Mouse (Mus musculus) liver, adult 2 months (tissue): Measurements from ENCODE around the gene Il1r1. TPM values are rescaled to one million over a fixed set of nuclear protein-coding genes. Genes with fewer than 3 reads are reported as not detected.
"Not testable (repeated sequence)": the region's sequence is repeated elsewhere in the genome, so short reads cannot be mapped to it uniquely, and the experiment has no call there.

ENCODE experiments used
- DNase-seq: peaks from one replicate; pipeline ENCODE4 v3.0.0-alpha.2; 2011; ENCODE audit warnings: low read depth, low spot score; ENCODE audit errors: extremely low read depth
- H3K27ac ChIP-seq: fragments of 200-500 bp; replicated peaks from 2 replicates; pipeline ENCODE4 v1.5.1; 2012; ENCODE audit warnings: low read depth, mild to moderate bottlenecking, control low read depth, inconsistent platforms, low read length; ENCODE audit not compliant: insufficient read depth
- H3K27me3 ChIP-seq: fragments of 200-500 bp; 2 replicates; pipeline ENCODE4 v1.6.1; 2012; ENCODE audit warnings: mild to moderate bottlenecking, moderate library complexity, low read length, inconsistent platforms; ENCODE audit not compliant: control insufficient read depth, insufficient read depth
- H3K36me3 ChIP-seq: fragments of 200-500 bp; 2 replicates; pipeline ENCODE4 v1.6.1; 2012; ENCODE audit warnings: low read length, inconsistent platforms; ENCODE audit not compliant: control insufficient read depth, insufficient read depth
- H3K4me1 ChIP-seq: fragments of 200-500 bp; 2 replicates; pipeline ENCODE4 v1.6.1; 2011; ENCODE audit warnings: low read length; ENCODE audit not compliant: control insufficient read depth, insufficient read depth
- H3K4me3 ChIP-seq: fragments of 200-500 bp; 2 replicates; pipeline ENCODE4 v1.5.1; 2011; ENCODE audit warnings: low read depth, mild to moderate bottlenecking, control low read depth, low read length, moderate library complexity; ENCODE audit not compliant: insufficient read depth
- H3K79me2 ChIP-seq: fragments of 200-500 bp; 2 replicates; pipeline ENCODE4 v1.6.1; 2012; ENCODE audit warnings: inconsistent platforms, mild to moderate bottlenecking, low read length, moderate library complexity; ENCODE audit not compliant: control insufficient read depth, insufficient read depth
- H3K9ac ChIP-seq: fragments of 200-500 bp; 2 replicates; pipeline ENCODE4 v1.6.1; 2012; ENCODE audit warnings: low read depth, mild to moderate bottlenecking, control low read depth, inconsistent platforms, low read length
- CTCF ChIP-seq: fragments of 200-500 bp; IDR thresholded peaks from 2 replicates; pipeline ENCODE4 v1.5.1; 2011; ENCODE audit warnings: low read depth, low read length, control low read depth
- POLR2A ChIP-seq: fragments of 200-500 bp; IDR thresholded peaks from 2 replicates; pipeline ENCODE4 v1.6.1; 2011; ENCODE audit warnings: low read length, control low read depth; ENCODE audit not compliant: insufficient read depth; ENCODE audit errors: extremely low read depth
- WGBS: fragments of 180-500 bp; shearing (Covaris S2); methylation state at CpG from one replicate; pipeline ENCODE4 v1.1.7; 2018; 5-methylcytosine and 5-hydroxymethylcytosine counted together
- polyA plus RNA-seq: library from polyadenylated mRNA; depleted of rRNA; stranded (reverse); fragments of >200 nt; gene quantifications from 2 replicates; pipeline ENCODE4 v1.2.3, GENCODE M21; 2012
- total RNA-seq: library from RNA; depleted of rRNA; stranded (reverse); fragments of >200 nt; gene quantifications from 2 replicates; pipeline ENCODE4 v1.2.3, GENCODE M21; 2014

Gene Il1r1
- total and polyA plus RNA-seq, 2 experiments, result 5.5 to 16.0 TPM

DNA sequence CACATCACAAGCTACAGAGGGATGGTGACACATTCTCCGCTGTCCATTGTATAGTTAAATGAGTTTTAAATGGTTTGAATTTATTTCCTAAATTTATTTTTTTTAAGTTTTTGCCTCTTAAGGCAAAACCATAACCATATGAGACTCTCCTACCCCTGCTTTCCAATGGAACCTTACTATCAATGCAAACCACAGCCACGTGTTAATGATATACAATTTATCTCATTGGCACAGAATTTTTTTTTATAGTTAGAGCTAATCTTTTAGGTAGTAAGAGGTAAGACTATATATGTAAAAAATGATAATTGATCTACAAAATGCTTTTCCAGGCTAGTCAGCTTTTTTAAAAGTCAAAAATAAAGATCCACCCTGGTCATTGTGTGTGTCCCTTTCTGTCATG, 73.2 kb downstream of the Il1r1 start:
- TF ChIP-seq POLR2A, result no peak
- TF ChIP-seq CTCF, result no peak
- H3K27ac ChIP-seq, result no peak overlapping the region
- no peak overlapping the region for H3K9ac ChIP-seq
- no peaks in the 10 kb centered on the region for H3K79me2 ChIP-seq
- no peak overlapping the region for H3K4me3 ChIP-seq
- 98% methylated on average over 2 of the region's 2 CpGs for WGBS
- no peaks in the 10 kb centered on the region for H3K4me1 ChIP-seq
- no peaks in the 10 kb centered on the region for H3K27me3 ChIP-seq
- H3K36me3 ChIP-seq, result peaks cover 71% of the 10 kb centered on the region
- no peak for DNase-seq

DNA sequence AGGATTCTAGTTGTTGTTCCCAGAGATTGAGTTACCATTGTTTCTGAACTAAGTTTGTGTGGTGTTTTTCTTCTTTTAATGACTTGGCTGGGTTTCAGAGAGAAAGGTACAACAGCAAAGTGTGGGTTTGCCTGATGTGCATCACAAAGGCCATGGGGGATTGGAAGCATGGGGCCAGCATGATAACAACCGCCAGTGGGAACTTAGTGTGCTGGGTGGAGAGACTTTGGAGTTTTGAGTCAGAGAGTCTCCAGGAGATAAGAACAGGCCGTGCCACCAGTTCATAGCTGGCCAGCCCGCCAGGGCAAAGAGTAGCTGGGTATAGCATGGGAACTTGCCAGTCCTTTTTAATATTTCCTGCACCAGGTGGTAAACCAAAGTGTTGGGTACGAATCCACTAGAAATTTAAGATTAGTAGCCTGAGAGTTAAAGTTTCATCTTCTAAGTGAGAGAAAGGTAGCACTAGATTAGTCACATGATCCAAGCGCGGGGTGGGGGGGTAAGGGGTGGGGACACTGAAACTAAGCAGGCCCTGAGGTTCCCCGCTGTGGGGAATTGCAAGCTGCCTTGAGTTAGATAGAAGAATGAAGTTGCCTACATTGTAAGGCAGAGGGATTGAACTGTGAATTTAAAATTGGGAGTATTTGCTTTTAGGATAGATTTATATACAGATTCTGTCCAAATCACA, 78.4 kb downstream of the Il1r1 start:
- TF ChIP-seq CTCF (no peak), POLR2A (no peak)
- Histone ChIP-seq H3K4me3 (no peak overlapping the region), H3K27ac (no peak overlapping the region), H3K27me3 (no peaks in the 10 kb centered on the region), H3K79me2 (no peaks in the 10 kb centered on the region), H3K36me3 (peaks cover 52% of the 10 kb centered on the region), H3K4me1 (no peaks in the 10 kb centered on the region), H3K9ac (no peak overlapping the region)
- DNase-seq, result no peak
- 85% methylated on average over 7 of the region's 7 CpGs for WGBS

- H3K27me3 ChIP-seq, H3K27ac ChIP-seq, DNase-seq, H3K79me2 ChIP-seq, H3K4me1 ChIP-seq, H3K4me3 ChIP-seq, H3K9ac ChIP-seq: not testable (repeated sequence)
- H3K36me3 ChIP-seq, result peaks cover 45% of the 10 kb centered on the region
- WGBS, result 93% methylated on average over 4 of the region's 4 CpGs
Measured at GRCm38 (mm10) chr1:40304321-40304720, 79.4 kb downstream of the Il1r1 start.

GRCm38 (mm10) chr1:40306111-40306510, 81.2 kb downstream of the Il1r1 start:
- Histone ChIP-seq H3K27ac (no peak overlapping the region), H3K9ac (no peak overlapping the region), H3K4me1 (peaks cover 1% of the 10 kb centered on the region; the same call in 1 of the 2 replicates), H3K27me3 (no peaks in the 10 kb centered on the region), H3K79me2 (no peaks in the 10 kb centered on the region), H3K36me3 (peaks cover 38% of the 10 kb centered on the region), H3K4me3 (no peak overlapping the region)
- 93% methylated on average over 2 of the region's 2 CpGs for WGBS
- DNase-seq, result no peak
- TF ChIP-seq POLR2A, result no peak
- TF ChIP-seq CTCF, result no peak

DNA sequence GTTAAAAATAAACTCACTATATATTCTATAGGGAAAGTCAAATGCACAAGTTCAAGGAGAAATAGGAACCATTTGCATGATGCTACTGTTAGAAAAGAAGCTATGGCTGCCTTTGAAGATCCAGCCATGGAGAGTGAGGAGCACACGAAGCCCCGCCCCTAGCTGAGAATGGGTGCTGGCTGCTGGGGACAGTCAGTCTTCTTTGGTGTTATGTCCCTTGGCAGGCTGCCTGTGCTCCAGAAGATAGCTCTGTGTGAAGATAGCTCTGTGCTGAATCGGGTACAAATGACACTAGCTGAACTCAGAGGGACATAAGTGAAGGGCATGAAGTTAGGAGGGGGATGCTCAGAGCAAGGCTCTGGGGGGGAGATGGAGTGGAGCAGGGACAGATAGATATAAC, 86.2 kb downstream of the Il1r1 start:
- no peak overlapping the region for H3K4me3 ChIP-seq
- no peak overlapping the region for H3K27ac ChIP-seq
- 47% methylated on average over 3 of the region's 3 CpGs for WGBS
- H3K79me2 ChIP-seq, result no peaks in the 10 kb centered on the region
- H3K9ac ChIP-seq, result no peak overlapping the region; the same call in 1 of the 2 replicates
- DNase-seq, result peak; percentile 60
- TF ChIP-seq CTCF, result no peak
- no peak for TF ChIP-seq POLR2A
- H3K36me3 ChIP-seq, result peaks cover 48% of the 10 kb centered on the region
- H3K27me3 ChIP-seq, result no peaks in the 10 kb centered on the region
- H3K4me1 ChIP-seq, result peaks cover 9% of the 10 kb centered on the region

DNA sequence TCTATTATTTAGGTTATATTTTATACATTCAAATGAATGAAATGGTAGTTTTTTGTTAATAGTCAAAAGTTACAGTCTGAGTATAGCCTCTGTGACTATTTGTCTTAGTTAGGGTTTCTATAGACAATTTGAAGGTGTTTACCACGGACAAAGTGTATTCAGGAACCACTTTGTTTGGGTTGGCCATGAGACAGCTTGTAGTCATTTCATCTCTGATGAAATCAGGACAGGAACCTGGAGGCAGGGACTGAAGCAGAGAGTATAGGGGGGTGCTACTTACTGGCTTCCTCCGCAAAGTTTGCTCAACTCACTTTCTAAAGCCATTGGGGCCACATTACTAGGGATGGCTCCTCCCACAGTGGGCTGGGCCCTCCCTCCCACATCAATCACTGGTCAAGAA, 86.7 kb downstream of the Il1r1 start:
- TF ChIP-seq CTCF, result no peak
- peaks cover 9% of the 10 kb centered on the region for H3K4me1 ChIP-seq
- WGBS, result 22% methylated on average over 2 of the region's 2 CpGs
- H3K79me2 ChIP-seq, result no peaks in the 10 kb centered on the region
- DNase-seq, result peak; percentile 65
- H3K9ac ChIP-seq, result no peak overlapping the region
- H3K27me3 ChIP-seq, result no peaks in the 10 kb centered on the region
- no peak overlapping the region for H3K27ac ChIP-seq
- H3K4me3 ChIP-seq, result no peak overlapping the region
- H3K36me3 ChIP-seq, result peaks cover 48% of the 10 kb centered on the region
